Mouse (Mus musculus): ENCODE measurements around the gene Entpd3.

Gene Entpd3

DNA sequence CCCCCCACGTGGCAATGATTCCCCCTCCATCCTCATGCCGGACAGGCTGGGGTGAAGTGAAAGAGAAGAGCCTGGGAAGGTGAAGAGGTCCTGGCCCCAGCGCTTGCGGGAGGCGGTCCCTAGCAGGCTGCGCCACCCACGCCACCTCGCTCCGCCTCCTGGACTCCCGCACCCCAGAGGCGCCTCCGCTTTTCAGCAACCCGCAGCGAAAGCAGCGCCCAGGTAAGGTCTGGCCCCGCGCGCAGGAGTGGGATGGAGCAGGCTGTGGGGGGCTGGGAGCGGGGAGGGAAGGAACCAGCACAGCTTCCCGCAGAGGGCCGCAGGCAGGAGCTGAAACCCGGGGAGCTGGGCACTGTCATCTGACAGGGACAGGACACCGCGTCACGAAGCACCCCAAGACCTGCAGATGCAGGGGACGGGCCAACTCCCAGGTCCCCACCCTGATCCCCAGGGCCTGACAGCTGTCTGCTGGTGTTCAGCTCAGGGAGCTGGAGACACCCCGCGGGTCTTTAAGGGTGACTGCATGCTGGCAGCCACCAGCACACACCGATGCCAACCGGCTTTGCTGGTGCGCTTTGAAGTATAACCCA is at the start of gene Entpd3:
Entpd3 (plus strand) TSS at position 157 of the 590 bp plus-strand sequence.
- peak; percentile 9 for DNase-seq (ENCODE audit: low spot score)

DNA sequence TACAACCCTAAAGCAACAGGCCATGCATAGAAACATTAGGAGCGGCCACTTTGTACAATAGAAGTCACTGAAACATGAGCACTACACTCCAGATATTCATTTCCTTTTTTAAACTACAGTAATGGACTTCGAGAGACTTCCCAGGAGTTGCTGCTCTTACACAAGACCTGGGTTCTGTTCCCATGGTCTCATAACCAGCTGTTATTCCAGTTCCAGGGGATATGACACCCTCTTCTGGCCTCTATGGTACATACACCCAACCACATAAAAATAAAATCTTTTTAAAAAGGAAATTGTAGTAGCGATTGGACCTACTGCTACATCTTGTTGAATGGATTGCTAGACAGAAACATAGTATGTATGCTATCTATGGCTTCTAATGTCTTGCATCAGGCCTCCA is 48.1 kb upstream of the Entpd3 start:
- no peak for DNase-seq (ENCODE audit: low spot score)

- DNase-seq (ENCODE audit: low spot score): no peak
Measured at GRCm38 (mm10) chr9:120492010-120492399, 47.6 kb upstream of the Entpd3 start, which contains the start of gene Eif1b. Eif1b (plus strand) TSS chr9:120492232.

GRCm38 (mm10) chr9:120492400-120493351 is 46.9 kb upstream of the Entpd3 start:
- peak; percentile 81 for DNase-seq (ENCODE audit: low spot score)

DNA sequence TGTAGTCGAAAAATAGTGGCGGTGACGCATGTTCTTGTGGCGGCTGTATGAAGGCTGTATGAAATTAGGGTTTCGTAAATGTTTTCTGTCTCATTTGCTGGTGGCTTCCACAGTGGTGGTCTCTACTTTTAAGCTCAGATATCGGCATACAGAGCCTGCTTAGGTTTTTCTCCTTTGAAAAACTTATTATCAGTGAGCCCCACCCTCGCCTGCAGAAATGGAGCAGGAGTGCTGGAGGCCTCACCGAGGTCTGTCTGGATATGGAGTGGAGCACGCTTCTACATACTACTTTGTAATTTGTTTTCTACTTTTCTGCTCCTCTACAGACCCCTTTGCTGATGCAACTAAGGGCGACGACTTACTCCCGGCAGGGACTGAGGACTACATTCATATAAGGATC is 45.8 kb upstream of the Entpd3 start:
- no peak for DNase-seq (ENCODE audit: low spot score)

DNA sequence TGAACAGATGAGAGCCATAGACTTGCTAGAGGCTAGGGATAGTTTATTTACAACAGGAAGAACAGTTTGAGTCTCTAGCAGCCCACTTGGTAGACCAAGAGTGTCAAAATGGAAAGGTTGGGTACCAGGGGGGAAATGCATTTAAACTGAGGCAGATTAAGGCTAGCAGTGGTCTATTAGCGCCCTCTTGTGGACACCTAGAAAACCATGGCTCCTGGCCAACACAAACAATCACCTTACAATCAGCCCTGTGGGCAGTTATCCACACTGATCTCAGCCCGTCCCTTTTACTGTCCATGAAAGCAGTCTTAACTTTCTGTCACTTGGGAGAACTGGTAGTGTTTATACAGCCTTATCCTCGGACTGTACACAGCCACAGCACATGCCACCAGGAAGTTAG is 42.9 kb upstream of the Entpd3 start:
- peak; percentile 76 for DNase-seq (ENCODE audit: low spot score)

- DNase-seq (ENCODE audit: low spot score): no peak
Measured at GRCm38 (mm10) chr9:120497983-120498382, 41.6 kb upstream of the Entpd3 start.

- DNase-seq (ENCODE audit: low spot score): no peak
Measured at GRCm38 (mm10) chr9:120501191-120501902, 38.3 kb upstream of the Entpd3 start.

DNA sequence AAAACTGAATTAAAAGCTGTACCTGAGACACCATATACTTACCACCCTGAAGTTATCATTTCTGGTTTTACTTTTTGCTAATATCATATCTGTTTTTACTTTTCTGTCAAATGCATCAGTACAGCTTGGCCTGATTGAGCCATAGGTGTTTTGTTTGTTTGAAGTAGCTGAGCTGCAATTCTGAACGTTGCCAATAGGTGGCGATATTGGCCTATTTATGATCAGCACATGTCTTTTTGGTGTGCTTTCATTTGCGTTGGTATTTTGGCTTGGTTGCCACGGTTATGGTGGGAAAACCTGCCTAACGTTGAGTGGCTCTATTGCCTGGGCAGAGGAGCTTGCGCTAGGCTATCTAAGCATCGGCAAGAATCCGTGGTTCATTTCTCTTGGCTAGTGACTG is 37.6 kb upstream of the Entpd3 start:
- peak; percentile 81 for DNase-seq (ENCODE audit: low spot score)

DNA sequence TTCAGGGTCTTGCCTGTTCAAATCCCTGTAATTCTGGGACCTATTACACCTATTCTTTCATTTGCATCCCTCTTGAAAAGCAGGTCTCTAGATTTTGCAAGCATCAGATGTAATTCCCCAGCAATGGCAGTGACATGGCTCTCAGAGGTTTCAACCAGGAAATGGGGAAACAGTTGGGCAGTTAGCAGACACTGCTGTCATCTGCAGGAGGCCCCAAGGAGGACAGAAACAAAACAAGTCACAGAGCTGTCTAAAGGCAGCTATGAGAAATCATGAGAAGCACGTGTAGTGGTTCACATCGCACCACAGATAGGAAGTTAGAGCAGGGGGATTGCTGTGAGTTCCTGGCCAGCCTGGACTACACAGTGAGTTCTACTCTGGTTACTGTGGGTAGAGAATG is 35.2 kb upstream of the Entpd3 start:
- DNase-seq (ENCODE audit: low spot score): no peak

GRCm38 (mm10) chr9:120511781-120512180 is 27.8 kb upstream of the Entpd3 start:
- no peak for DNase-seq (ENCODE audit: low spot score)

DNA sequence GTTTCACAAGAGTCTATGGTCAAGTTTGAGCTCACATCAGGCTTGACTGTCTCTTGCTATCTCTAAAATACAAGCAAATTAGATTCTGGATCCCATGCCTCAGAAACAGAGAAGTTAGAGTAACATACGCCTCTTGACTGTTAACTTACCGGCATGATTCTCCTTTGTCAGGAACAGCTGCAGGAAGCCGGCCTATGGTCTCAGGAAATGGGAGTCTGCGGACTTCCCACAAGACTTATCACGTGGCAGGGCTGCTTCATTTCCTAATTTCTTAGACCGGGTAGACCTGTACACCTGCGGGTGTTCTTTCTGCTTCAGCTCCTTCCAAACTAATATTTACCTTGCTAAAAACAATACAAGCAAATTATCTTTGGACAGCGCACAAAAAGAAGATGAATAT is 22.9 kb upstream of the Entpd3 start:
- DNase-seq (ENCODE audit: low spot score): no peak

DNA sequence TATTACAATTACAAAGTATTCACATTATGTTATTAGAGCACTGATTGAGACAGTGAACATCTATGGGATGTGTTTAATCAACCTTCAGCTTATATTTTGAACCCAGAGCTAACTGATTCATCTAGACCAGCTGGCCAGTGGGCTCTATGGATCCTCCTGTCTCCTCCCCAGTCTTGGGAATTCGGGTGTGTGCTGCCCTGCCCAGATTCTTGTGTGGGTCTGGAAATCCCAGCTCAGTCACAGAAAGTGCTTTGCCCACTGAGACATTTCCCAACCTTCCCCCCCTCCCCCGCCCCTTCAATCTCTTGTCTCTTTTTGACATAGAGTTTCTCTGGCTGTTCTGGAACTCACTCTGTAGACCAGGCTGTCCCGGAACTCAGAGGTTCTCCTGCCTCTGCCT is 20.7 kb upstream of the Entpd3 start:
- DNase-seq (ENCODE audit: low spot score): no peak

DNA sequence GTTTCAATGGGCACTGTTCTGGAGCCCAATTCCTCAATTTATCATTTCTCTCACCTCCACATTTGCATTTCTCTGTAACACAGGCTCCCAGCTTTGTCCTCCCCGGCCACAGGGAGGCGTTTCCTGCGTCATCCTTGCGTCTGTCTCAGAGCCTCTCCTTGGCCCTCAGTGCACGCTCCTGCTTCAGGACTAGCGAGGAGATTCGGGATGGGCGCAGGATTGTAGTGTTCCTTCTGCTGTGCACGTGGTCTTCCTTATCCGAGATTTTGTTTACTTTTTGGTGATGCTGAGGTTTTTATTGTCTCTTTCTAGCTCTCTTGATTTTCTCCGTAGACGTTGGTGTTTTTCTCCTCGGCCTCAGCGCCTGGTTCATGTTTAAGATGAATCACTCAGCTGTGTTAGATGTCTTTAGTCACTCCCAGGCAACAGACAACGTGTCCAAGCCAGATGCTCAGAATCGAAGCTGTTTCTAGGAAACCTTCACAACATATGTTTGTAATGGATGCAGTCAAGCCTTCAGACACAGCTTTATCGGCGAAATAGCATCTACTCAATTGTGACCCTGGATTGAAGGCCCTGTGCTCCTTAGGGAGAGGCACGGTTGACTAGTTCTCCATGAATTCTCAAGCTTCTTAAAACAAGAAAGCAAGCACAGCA is 20.0 kb upstream of the Entpd3 start:
- no peak for DNase-seq (ENCODE audit: low spot score)

DNA sequence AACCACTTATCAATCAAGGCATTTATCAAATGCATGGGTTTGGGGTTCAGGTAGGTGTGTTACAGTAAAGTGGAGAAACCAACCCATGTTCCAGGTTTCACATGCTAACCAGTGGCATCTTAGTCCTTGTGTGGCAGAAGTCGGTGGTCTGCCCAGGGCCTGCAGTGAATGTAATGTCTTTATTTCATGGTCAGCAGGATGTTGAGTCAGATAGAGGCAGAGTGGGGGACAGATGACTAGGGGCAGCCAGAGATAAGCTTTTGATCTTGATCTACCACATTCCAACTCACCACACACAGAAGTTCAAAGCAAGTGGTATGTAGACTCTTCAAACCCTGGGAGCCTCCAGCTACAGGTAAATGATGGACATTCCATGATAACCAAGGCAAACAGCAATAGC is 18.5 kb upstream of the Entpd3 start:
- DNase-seq (ENCODE audit: low spot score): no peak

DNA sequence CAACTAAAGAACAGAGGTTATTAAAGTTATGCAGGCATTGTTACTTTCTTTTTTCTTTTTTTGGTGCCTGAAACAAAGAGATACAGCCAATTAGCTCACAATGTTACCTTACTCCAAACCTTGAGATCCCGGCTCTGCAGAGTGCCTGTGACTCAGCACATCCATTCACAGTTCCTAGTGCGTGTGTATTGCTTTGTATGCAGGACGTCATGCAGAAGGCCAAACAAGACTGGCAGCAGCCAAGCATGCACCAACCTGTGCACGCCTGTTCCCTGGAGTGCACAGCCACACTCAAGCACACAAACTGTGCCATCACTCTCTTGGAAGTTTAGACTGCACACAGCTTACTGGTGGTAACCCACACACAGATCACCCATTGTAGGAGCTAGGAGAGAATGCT is 12.3 kb upstream of the Entpd3 start:
- no peak for DNase-seq (ENCODE audit: low spot score)

DNA sequence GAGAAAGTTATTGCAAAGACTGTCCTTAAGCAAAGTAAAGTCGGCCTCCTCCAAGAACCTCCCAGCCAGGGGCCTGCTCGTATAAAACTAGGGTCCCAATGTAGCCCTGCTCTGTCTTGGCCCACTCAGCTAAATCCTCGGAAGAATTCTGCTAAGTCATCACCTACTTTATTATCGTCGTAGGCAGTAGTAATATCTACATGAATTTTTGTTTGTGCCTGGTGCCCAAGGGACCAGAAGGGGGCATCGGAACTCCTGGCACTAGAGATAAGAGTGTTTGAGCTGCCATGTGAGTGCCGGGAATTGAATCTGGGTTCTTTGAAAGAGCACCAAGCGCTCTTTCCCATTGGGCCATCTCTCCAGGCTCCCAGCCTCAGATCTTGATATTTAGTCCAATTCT is 11.7 kb upstream of the Entpd3 start:
- DNase-seq (ENCODE audit: low spot score): no peak

- DNase-seq (ENCODE audit: low spot score): no peak
Measured at GRCm38 (mm10) chr9:120528815-120529510, 10.7 kb upstream of the Entpd3 start.

DNA sequence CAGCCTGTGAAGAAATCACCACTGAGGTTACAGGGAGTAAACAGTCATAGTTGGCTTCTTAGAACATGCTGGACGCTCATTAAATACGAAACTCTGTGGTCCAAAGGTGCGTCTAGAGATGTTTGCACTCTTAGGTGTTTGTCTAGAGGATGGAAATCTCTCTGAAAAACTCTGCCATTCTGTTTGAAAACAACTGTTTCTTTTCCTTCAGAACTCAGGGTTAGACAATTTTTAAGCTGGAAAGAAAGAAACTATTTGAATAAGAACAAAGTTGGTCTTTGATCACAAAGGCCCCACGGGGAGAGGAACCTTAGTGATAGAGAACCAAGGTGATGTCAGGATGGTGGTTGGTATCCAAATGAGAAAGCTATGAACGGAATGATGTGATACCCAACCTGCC is 9.1 kb upstream of the Entpd3 start:
- DNase-seq (ENCODE audit: low spot score): no peak

DNA sequence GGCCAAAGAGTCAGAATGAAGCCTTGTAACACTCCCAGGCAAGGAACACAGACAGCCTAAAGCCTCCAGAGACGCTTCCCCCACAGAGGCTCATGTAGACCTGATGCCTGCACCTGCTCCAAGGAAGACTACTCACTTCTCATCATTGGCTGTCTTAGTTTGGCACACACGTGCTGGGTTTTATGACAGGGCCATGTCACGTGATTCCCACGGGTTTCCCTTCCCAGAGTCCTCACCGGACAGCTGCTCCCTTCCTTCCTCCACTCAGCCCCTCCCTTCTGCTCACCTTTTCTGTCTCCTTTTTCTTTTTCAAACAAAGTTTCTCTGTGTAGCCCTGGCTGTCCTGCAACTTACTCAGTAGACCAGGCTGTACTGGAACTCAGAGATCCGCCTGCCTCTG is 7.6 kb upstream of the Entpd3 start:
- DNase-seq (ENCODE audit: low spot score): no peak

- DNase-seq (ENCODE audit: low spot score): no peak
Measured at GRCm38 (mm10) chr9:120532691-120533090, 6.9 kb upstream of the Entpd3 start.

All from layer of hippocampus, adult 11-12 months (tissue).